Mouse (Mus musculus): ENCODE measurements around the gene Itih4.

GRCm38 (mm10) chr14:30943038-30943437 is 56.8 kb downstream of the Itih4 start, which contains the start of gene Itih1:
- TF ChIP-seq CTCF (IDR thresholded peaks at IDR 0.05; ENCODE audit: insufficient read depth, low read length) (no peak), POLR2A (IDR thresholded peaks at IDR 0.05; ENCODE audit: borderline replicate concordance, extremely low read depth, low read depth, low read length) (no peak)
